Mouse (Mus musculus) spleen, adult 2 months (tissue): Measurements from ENCODE around the gene Mycl.

ENCODE experiments used
- CTCF ChIP-seq: fragments of 200-500 bp; IDR thresholded peaks from 2 replicates; pipeline ENCODE4 v1.5.1; 2011; ENCODE audit warnings: mild to moderate bottlenecking, inconsistent platforms; ENCODE audit not compliant: insufficient read depth, insufficient read length, insufficient replicate concordance; ENCODE audit errors: extremely low read depth
- POLR2A ChIP-seq: fragments of 200-500 bp; IDR thresholded peaks from 2 replicates; pipeline ENCODE4 v1.6.1; 2011; ENCODE audit warnings: low read depth, low read length, inconsistent platforms

- no peak for TF ChIP-seq CTCF
- TF ChIP-seq POLR2A = no peak
These were observed 27.4 kb downstream of the Mycl start for GRCm38 (mm10) chr4:123022896-123023295.
